Mouse (Mus musculus) midbrain, postnatal 0 days (tissue): ENCODE measurements around the gene Arrdc4. TPM values are rescaled to one million over a fixed set of nuclear protein-coding genes. Genes with fewer than 3 reads are reported as not detected.
A peak's percentile ranks its signal among the peaks of the same experiment; 100 is the strongest.

Experiments
- ATAC-seq: fragments of 200-750 bp; cut with Nextera tagmentation; 2 replicates; pipeline ENCODE4 v1.8.0; 2017; ENCODE audit warnings: moderate number of reproducible peaks, mild to moderate bottlenecking, moderate TSS enrichment, moderate library complexity; ENCODE audit not compliant: low FRiP score
- DNase-seq: peaks from one replicate; pipeline ENCODE4 v3.0.0-alpha.2; 2015; ENCODE audit warnings: low spot score
- H3K27ac ChIP-seq: fragments of 300-500 bp; sonication (generic); 2 replicates; pipeline ENCODE4 v1.5.1; 2014; ENCODE audit warnings: low read depth, mild to moderate bottlenecking, low read length, mixed read lengths
- H3K27me3 ChIP-seq: fragments of 300-500 bp; sonication (generic); 2 replicates; pipeline ENCODE4 v1.6.1; 2014; ENCODE audit warnings: low read length, control low read depth, mixed read lengths; ENCODE audit not compliant: insufficient read depth
- H3K36me3 ChIP-seq: fragments of 300-500 bp; sonication (generic); 2 replicates; pipeline ENCODE4 v1.6.1; 2014; ENCODE audit warnings: low read length, control low read depth, mixed read lengths; ENCODE audit not compliant: insufficient read depth
- H3K4me1 ChIP-seq: fragments of 300-500 bp; sonication (generic); 2 replicates; pipeline ENCODE4 v1.6.1; 2014; ENCODE audit warnings: mild to moderate bottlenecking, control low read depth, antibody characterized with exemption, low read length, mixed read lengths; ENCODE audit not compliant: insufficient read depth
- H3K4me2 ChIP-seq: fragments of 300-500 bp; sonication (generic); 2 replicates; pipeline ENCODE4 v1.6.1; 2014; ENCODE audit warnings: low read depth, mild to moderate bottlenecking, low read length, mixed read lengths; ENCODE audit not compliant: poor library complexity, severe bottlenecking
- H3K4me3 ChIP-seq: fragments of 300-500 bp; sonication (generic); 2 replicates; pipeline ENCODE4 v1.5.1; 2014; ENCODE audit warnings: low read depth, mild to moderate bottlenecking, low read length, moderate library complexity
- H3K9ac ChIP-seq: fragments of 300-500 bp; sonication (generic); replicated peaks from 2 replicates; pipeline ENCODE4 v1.6.1; 2014; ENCODE audit warnings: mild to moderate bottlenecking, low read length, moderate library complexity, mixed read lengths; ENCODE audit not compliant: poor library complexity, severe bottlenecking
- H3K9me3 ChIP-seq: fragments of 300-500 bp; sonication (generic); 2 replicates; pipeline ENCODE4 v1.6.1; 2016; ENCODE audit warnings: low read length, control low read depth
- CTCF ChIP-seq: IDR thresholded peaks from 2 replicates; pipeline ENCODE4 v1.5.1; 2016; ENCODE audit warnings: antibody characterized with exemption, mild to moderate bottlenecking
- WGBS: fragments of 180-500 bp; shearing (Covaris S2); extraction: QIAGEN DNeasy Blood & Tissue Kit; methylation state at CpG from one replicate; pipeline ENCODE4 v1.1.7; 2014; 5-methylcytosine and 5-hydroxymethylcytosine counted together
- polyA plus RNA-seq: library from polyadenylated mRNA; unstranded; fragments of >200 nt; fragmentation: Nextera tagmentation; extraction: Ambion mirVana; gene quantifications from 2 replicates; pipeline ENCODE4 v1.2.1, GENCODE M21; 2015
- total RNA-seq: library from RNA; depleted of rRNA; stranded (reverse); fragments of >200 nt; gene quantifications from 2 replicates; pipeline ENCODE4 v1.2.3, GENCODE M21; 2014

Gene Arrdc4
- total and polyA plus RNA-seq, 2 experiments from 2014 or later = 54.3 to 57.2 TPM

- Histone ChIP-seq H3K27me3 (no peaks in the 10 kb centered on the region), H3K4me1 (no peaks in the 10 kb centered on the region), H3K9ac (no peak overlapping the region), H3K4me3 (no peak overlapping the region), H3K27ac (no peak overlapping the region), H3K4me2 (no peak overlapping the region), H3K36me3 (no peaks in the 10 kb centered on the region), H3K9me3 (no peaks in the 10 kb centered on the region)
- ATAC-seq = no peak
- no peak for TF ChIP-seq CTCF
- DNase-seq = no peak
These were observed 31.1 kb downstream of the Arrdc4 start for GRCm38 (mm10) chr7:68717988-68718387.

GRCm38 (mm10) chr7:68717498-68717897 lies 31.5 kb downstream of the Arrdc4 start:
- WGBS = 28% methylated on average over 10 of the region's 10 CpGs
- H3K9me3 ChIP-seq = no peaks in the 10 kb centered on the region
- no peak overlapping the region for H3K9ac ChIP-seq
- H3K4me2 ChIP-seq = no peak overlapping the region
- DNase-seq (peak; percentile 77), ATAC-seq (no peak)
- no peaks in the 10 kb centered on the region for H3K27me3 ChIP-seq
- H3K27ac ChIP-seq = no peak overlapping the region
- H3K36me3 ChIP-seq = no peaks in the 10 kb centered on the region
- no peaks in the 10 kb centered on the region for H3K4me1 ChIP-seq
- H3K4me3 ChIP-seq = no peak overlapping the region
- TF ChIP-seq CTCF = no peak

GRCm38 (mm10) chr7:68716926-68717325 lies 32.1 kb downstream of the Arrdc4 start:
- Histone ChIP-seq H3K27me3 (no peaks in the 10 kb centered on the region), H3K27ac (no peak overlapping the region), H3K4me3 (no peak overlapping the region), H3K36me3 (no peaks in the 10 kb centered on the region), H3K4me2 (no peak overlapping the region), H3K9ac (no peak overlapping the region), H3K9me3 (no peaks in the 10 kb centered on the region), H3K4me1 (no peaks in the 10 kb centered on the region)
- no peak for ATAC-seq
- DNase-seq = no peak
- no peak for TF ChIP-seq CTCF
- WGBS = 57% methylated on average over 8 of the region's 8 CpGs

- H3K36me3 ChIP-seq = no peaks in the 10 kb centered on the region
- H3K9me3 ChIP-seq = no peaks in the 10 kb centered on the region
- 94% methylated on average over 1 of the region's 1 CpGs for WGBS
- H3K4me2 ChIP-seq = no peak overlapping the region
- no peaks in the 10 kb centered on the region for H3K4me1 ChIP-seq
- no peak overlapping the region for H3K4me3 ChIP-seq
- no peak overlapping the region for H3K27ac ChIP-seq
- DNase-seq (no peak), ATAC-seq (no peak)
- no peak for TF ChIP-seq CTCF
- H3K9ac ChIP-seq = no peak overlapping the region
- H3K27me3 ChIP-seq = no peaks in the 10 kb centered on the region
These were observed 36.1 kb downstream of the Arrdc4 start for GRCm38 (mm10) chr7:68712928-68713327.

- Histone ChIP-seq H3K27me3 (no peaks in the 10 kb centered on the region), H3K4me2 (no peak overlapping the region), H3K4me1 (no peaks in the 10 kb centered on the region), H3K36me3 (no peaks in the 10 kb centered on the region), H3K4me3 (no peak overlapping the region), H3K9ac (no peak overlapping the region), H3K27ac (no peak overlapping the region), H3K9me3 (no peaks in the 10 kb centered on the region)
- TF ChIP-seq CTCF = no peak
- ATAC-seq = no peak
- WGBS = 74% methylated on average over 3 of the region's 3 CpGs
- DNase-seq = peak; percentile 32
These were observed 36.6 kb downstream of the Arrdc4 start for GRCm38 (mm10) chr7:68712425-68712824.

GRCm38 (mm10) chr7:68709319-68709573 lies 39.8 kb downstream of the Arrdc4 start:
- ATAC-seq (no peak), DNase-seq (no peak)
- no peak for TF ChIP-seq CTCF
- H3K27me3 ChIP-seq = no peaks in the 10 kb centered on the region
- no peaks in the 10 kb centered on the region for H3K9me3 ChIP-seq
- H3K4me3 ChIP-seq = no peak overlapping the region
- H3K36me3 ChIP-seq = no peaks in the 10 kb centered on the region
- H3K27ac ChIP-seq = no peak overlapping the region
- no peaks in the 10 kb centered on the region for H3K4me1 ChIP-seq
- WGBS = 70% methylated on average over 1 of the region's 1 CpGs
- H3K4me2 ChIP-seq = no peak overlapping the region
- H3K9ac ChIP-seq = no peak overlapping the region
